9 mouse cellular contexts compared by ENCODE assay signal in genomic region chr4:150061432-150062225, GRCm38 (mm10). TPM values are rescaled to one million over a fixed set of nuclear protein-coding genes. Genes with fewer than 3 reads are reported as not detected.
DNase-seq lines count a peak whose midpoint lies in the region; ATAC-seq lines count a peak whose summit lies in the region.
"Had no signal": no experiment of that assay in that cellular context is flagged by ENCODE, and none has a peak within 500 bp of the region (broad histone marks: within the 10 kb centered on the region; RNA-seq: fewer than 3 reads in every experiment).

No protein-coding gene starts in this region.

- no peaks in the 10 kb centered on the region for H3K27me3 ChIP-seq in lung, embryonic 15.5 days
- no peaks in the 10 kb centered on the region for H3K27me3 ChIP-seq in stomach, embryonic 14.5 days (ENCODE audit: control insufficient read depth, insufficient read depth, low read length)
- H3K27me3 ChIP-seq in heart, embryonic 11.5 days (ENCODE audit: control insufficient read depth, insufficient read depth, low read length), result peaks cover 3% of the 10 kb centered on the region; the same call in 1 of the 2 replicates

- no peak overlapping the region for H3K9ac ChIP-seq in lung, embryonic 15.5 days
- H3K9ac ChIP-seq in stomach, embryonic 14.5 days (replicated peaks; ENCODE audit: low read depth, low read length), result no peak overlapping the region
- no peak overlapping the region for H3K9ac ChIP-seq in heart, embryonic 11.5 days (ENCODE audit: low read depth, low read length)

- ATAC-seq in lung, embryonic 15.5 days (ENCODE audit: borderline replicate concordance, extremely low read depth, low FRiP score, low TSS enrichment), result peak; percentile 47; the same call in 1 of the 2 replicates
- ATAC-seq in stomach, embryonic 14.5 days (ENCODE audit: insufficient number of reproducible peaks, insufficient read depth, low FRiP score, low read depth), result peak; percentile 54; the same call in 1 of the 2 replicates
- ATAC-seq in CD4-positive, CD25-positive, alpha-beta regulatory T cell, adult 4 months, result no peak
- ATAC-seq in heart, embryonic 11.5 days (replicated peaks; ENCODE audit: insufficient number of reproducible peaks, low FRiP score, low TSS enrichment), result no peak

- H3K27ac ChIP-seq in lung, embryonic 15.5 days, result peak overlapping the region; percentile 42; the same call in 1 of the 2 replicates
- peak overlapping the region; percentile 91 for H3K27ac ChIP-seq in brown adipose tissue, adult 24 weeks (replicated peaks; ENCODE audit: low read depth, low read length)
- H3K27ac ChIP-seq in stomach, embryonic 14.5 days (ENCODE audit: low read length), result peak overlapping the region; percentile 39; the same call in 1 of the 2 replicates
- no peak overlapping the region for H3K27ac ChIP-seq in heart, embryonic 11.5 days (ENCODE audit: low read depth, low read length)
- H3K27ac ChIP-seq: layer of hippocampus, adult 2 months had no signal

- peaks cover 9% of the 10 kb centered on the region; the same call in 1 of the 2 replicates for H3K36me3 ChIP-seq in lung, embryonic 15.5 days
- H3K36me3 ChIP-seq in stomach, embryonic 14.5 days (ENCODE audit: control insufficient read depth, insufficient read depth, low read length), result no peaks in the 10 kb centered on the region
- H3K36me3 ChIP-seq in heart, embryonic 11.5 days (ENCODE audit: control insufficient read depth, insufficient read depth, low read length), result no peaks in the 10 kb centered on the region

- DNase-seq in lung, postnatal 14 days, result no peak
- peak; percentile 53 to 71 for DNase-seq in kidney, adult 8-10 months

- H3K9me3 ChIP-seq in lung, embryonic 15.5 days, result no peaks in the 10 kb centered on the region
- H3K9me3 ChIP-seq in stomach, embryonic 14.5 days (ENCODE audit: control insufficient read depth, low read depth, low read length), result no peaks in the 10 kb centered on the region
- no peaks in the 10 kb centered on the region for H3K9me3 ChIP-seq in heart, embryonic 11.5 days (replicated peaks; ENCODE audit: control insufficient read depth, low read length)

- H3K4me1 ChIP-seq in lung, embryonic 15.5 days, result peaks cover 33% of the 10 kb centered on the region
- peaks cover 14% of the 10 kb centered on the region for H3K4me1 ChIP-seq in brown adipose tissue, adult 24 weeks (ENCODE audit: control insufficient read depth, insufficient read depth, insufficient read length, low read length)
- peaks cover 18% of the 10 kb centered on the region for H3K4me1 ChIP-seq in stomach, embryonic 14.5 days (ENCODE audit: control insufficient read depth, insufficient read depth, low read length)
- no peaks in the 10 kb centered on the region for H3K4me1 ChIP-seq in heart, embryonic 11.5 days (ENCODE audit: control insufficient read depth, insufficient read depth, low read length)

- no peak overlapping the region; the same call in 1 of the 2 replicates for H3K4me2 ChIP-seq in lung, embryonic 15.5 days
- H3K4me2 ChIP-seq in stomach, embryonic 14.5 days (replicated peaks; ENCODE audit: low read depth, low read length), result no peak overlapping the region
- no peak overlapping the region for H3K4me2 ChIP-seq in heart, embryonic 11.5 days
- H3K4me2 ChIP-seq: liver, embryonic 11.5 days had no signal

- H3K4me3 ChIP-seq in lung, embryonic 15.5 days, result no peak overlapping the region
- no peak overlapping the region for H3K4me3 ChIP-seq in brown adipose tissue, adult 24 weeks (ENCODE audit: insufficient read depth, low read depth, low read length)
- H3K4me3 ChIP-seq in stomach, embryonic 14.5 days (ENCODE audit: low read depth, low read length), result no peak overlapping the region
- no peak overlapping the region for H3K4me3 ChIP-seq in heart, embryonic 11.5 days (ENCODE audit: low read depth, low read length)
- H3K4me3 ChIP-seq: layer of hippocampus, adult 2 months had no signal

- WGBS in lung, embryonic 15.5 days, result 63% methylated on average over 16 of the region's 16 CpGs
- 64% methylated on average over 16 of the region's 16 CpGs for WGBS in stomach, embryonic 14.5 days
- WGBS in heart, embryonic 11.5 days (ENCODE audit: insufficient replicate concordance), result 76% methylated on average over 16 of the region's 16 CpGs

RNA-seq across cellular contexts. Expression of gene Gpr157, which starts 25.5 kb away (rescaled TPM):
- 2.0 and 2.2 TPM in 2 replicates for polyA plus RNA-seq in lung, embryonic 15.5 days (2015; fragmentation: Nextera tagmentation; extraction: Ambion mirVana)
- polyA plus RNA-seq in brown adipose tissue, adult 24 weeks (2012; ENCODE audit: insufficient read depth, insufficient read length, missing spikeins), result 2.0 and 2.4 TPM in 2 replicates
- 0.39 and 0.86 TPM in 2 replicates for polyA plus RNA-seq in stomach, embryonic 14.5 days (2014; fragmentation: Nextera tagmentation; extraction: Ambion mirVana)
- polyA plus RNA-seq in CD4-positive, CD25-positive, alpha-beta regulatory T cell, adult 4 months (2017; shearing (Covaris generic)), result under 1 TPM; 0.15 to 0.30 TPM
- 1.3 and 1.5 TPM in 2 replicates for polyA plus RNA-seq in heart, embryonic 11.5 days (2014; fragmentation: Nextera tagmentation; extraction: Ambion mirVana)

RNA-seq across cellular contexts. Expression of gene H6pd, which starts 52.8 kb away (rescaled TPM):
- polyA plus RNA-seq in lung, embryonic 15.5 days (2015; fragmentation: Nextera tagmentation; extraction: Ambion mirVana), result 25.0 and 29.3 TPM in 2 replicates
- 66.4 and 85.8 TPM in 2 replicates for polyA plus RNA-seq in brown adipose tissue, adult 24 weeks (2012; ENCODE audit: insufficient read depth, insufficient read length, missing spikeins)
- polyA plus RNA-seq in stomach, embryonic 14.5 days (2014; fragmentation: Nextera tagmentation; extraction: Ambion mirVana), result 8.8 and 10.2 TPM in 2 replicates
- polyA plus RNA-seq in CD4-positive, CD25-positive, alpha-beta regulatory T cell, adult 4 months (2017; shearing (Covaris generic)), result 1 to 10 TPM; 4.1 to 4.4 TPM
- polyA plus RNA-seq in heart, embryonic 11.5 days (2014; fragmentation: Nextera tagmentation; extraction: Ambion mirVana), result 4.8 and 6.2 TPM in 2 replicates

RNA-seq across cellular contexts. Expression of gene Slc2a5, which starts 57.5 kb away (rescaled TPM):
- 0.54 and 0.65 TPM in 2 replicates for polyA plus RNA-seq in lung, embryonic 15.5 days (2015; fragmentation: Nextera tagmentation; extraction: Ambion mirVana)
- polyA plus RNA-seq in brown adipose tissue, adult 24 weeks (2012; ENCODE audit: insufficient read depth, insufficient read length, missing spikeins), result 46.1 and 72.4 TPM in 2 replicates
- polyA plus RNA-seq in stomach, embryonic 14.5 days (2014; fragmentation: Nextera tagmentation; extraction: Ambion mirVana), result 1.1 TPM in 2 replicates
- not detected for polyA plus RNA-seq in CD4-positive, CD25-positive, alpha-beta regulatory T cell, adult 4 months (2017; shearing (Covaris generic))
- polyA plus RNA-seq in heart, embryonic 11.5 days (2014; fragmentation: Nextera tagmentation; extraction: Ambion mirVana), result 0.79 and 1.3 TPM in 2 replicates

Comparison
In these comparisons a context has a peak if more than half of its experiments do, and no peak if none do; other contexts are left out.
1. ATAC-seq: peak in lung, embryonic 15.5 days (single experiment) and stomach, embryonic 14.5 days (single experiment); none in CD4-positive, CD25-positive, alpha-beta regulatory T cell, adult 4 months (single experiment) and heart, embryonic 11.5 days (single experiment).
2. RNA of gene Slc2a5, which starts 57.5 kb away (polyA plus RNA-seq): 46.1 to 72.4 TPM in brown adipose tissue, adult 24 weeks; 1.1 TPM in stomach, embryonic 14.5 days, 0.79 to 1.3 TPM in heart, embryonic 11.5 days, 0.54 to 0.65 TPM in lung, embryonic 15.5 days and not detected in CD4-positive, CD25-positive, alpha-beta regulatory T cell, adult 4 months; every median in the first group is over 10 times any median in the second.